Mouse (Mus musculus) ovary, postnatal 36 days (tissue): ENCODE results near the gene Crkl.
"Not testable (repeated sequence)": the region's sequence is repeated elsewhere in the genome, so short reads cannot be mapped to it uniquely, and the experiment has no call there.

Experiments
- DNase-seq: peaks from one replicate; pipeline ENCODE4 v3.0.0; 2022; ENCODE audit warnings: low spot score, mixed read lengths

The Crkl gene

DNA sequence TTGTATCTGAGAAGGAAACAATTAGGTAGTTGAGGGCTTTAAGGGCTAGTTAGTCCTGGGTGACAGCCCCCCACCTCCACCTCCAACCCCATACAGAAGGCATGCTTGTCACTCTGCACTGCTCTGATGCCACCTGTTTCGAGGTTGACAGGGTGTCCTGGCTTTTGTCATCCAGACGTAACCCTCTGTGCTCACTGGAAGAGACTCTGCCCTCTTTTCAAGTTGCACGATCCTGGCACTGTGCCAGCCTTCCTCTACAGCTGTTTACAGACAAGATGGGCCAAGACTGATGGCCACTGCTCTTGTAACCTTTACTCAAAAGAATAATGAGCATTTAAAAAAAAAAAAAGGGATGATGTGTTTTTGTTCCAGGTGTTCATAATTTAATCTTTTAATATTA lies 34.7 kb downstream of the Crkl start:
- no peak for DNase-seq

DNA sequence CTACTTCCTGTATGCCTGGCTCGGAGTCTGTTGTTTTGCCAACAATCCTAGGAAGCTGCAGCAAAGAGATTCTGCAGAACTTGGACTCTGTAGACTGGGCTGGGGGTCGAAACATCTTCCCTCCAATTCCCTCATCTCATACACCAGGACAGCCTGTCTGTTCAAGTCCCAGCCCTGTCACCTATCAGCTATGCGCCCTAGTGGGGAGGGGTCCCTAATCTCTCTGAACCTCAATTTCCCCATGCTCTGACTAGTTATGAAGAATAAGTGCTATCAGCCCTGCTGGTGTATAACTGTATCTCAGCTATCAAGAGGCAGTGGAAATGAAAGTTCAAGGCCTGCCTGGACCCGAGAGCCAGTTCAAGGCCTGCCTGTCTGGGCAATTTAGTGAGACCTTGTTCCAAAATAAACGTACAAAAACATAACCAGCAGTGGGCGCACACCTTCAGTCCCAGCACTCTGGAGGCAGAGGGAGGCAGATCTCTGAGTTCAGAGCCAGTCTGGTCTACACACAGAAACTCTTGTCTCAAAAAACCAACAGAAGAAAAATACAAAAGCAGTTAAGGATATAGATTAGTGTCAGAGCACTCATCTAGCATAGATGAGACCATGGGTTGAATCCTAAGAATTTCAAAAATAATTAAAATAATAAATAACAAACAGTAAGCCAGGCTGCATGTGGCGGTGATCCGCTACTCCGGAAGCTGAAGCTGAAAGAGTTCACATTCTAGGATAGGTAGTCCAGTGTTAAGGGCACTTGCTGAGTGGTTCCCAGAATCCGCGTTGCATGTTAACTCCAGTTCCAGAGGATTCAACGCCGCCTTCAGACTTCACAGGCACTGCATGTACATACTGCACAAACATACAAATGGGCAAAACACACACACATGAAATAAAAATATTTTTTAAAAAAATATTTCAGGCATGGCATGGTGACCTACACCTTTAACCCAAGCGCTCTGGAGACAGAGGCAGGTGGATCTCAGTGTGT lies 37.0 kb downstream of the Crkl start:
- DNase-seq, result no peak

DNA sequence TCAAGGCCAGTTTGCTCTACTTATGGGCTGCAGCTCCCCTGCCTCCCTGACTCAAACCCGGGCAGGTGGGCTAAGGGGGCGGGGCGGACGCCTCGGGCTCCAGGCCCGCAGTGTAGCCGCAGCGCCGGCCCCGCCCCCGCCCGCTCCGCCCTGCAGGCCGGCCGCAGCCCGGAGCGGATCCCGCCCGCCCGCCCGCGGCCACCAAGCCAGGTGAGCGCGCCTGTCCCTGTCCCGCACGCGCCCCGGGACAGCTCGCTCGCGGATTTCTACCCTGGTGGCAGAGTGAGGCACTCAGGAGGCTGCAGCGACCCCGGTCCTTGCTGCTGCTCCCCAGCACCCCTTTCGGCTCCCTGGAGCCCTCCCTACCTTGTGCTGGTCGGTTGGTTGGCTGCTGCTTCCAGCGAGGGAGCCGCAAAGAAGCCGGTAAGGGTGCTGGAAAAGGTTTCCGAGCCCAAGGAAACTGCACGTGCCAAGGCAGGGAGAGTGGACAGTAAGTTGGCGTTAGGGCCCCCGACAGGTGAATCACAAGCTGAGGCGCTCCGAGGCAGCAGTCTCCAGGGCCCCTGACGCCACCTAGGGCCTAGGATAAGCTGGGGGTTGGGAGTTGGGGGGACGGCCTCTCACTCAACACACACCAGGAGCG lies 37.8 kb downstream of the Crkl start, which contains the start of gene Aifm3:
Aifm3 (plus strand) TSS at position 143 of the 643 bp plus-strand sequence.
- peak; percentile 44 for DNase-seq

DNA sequence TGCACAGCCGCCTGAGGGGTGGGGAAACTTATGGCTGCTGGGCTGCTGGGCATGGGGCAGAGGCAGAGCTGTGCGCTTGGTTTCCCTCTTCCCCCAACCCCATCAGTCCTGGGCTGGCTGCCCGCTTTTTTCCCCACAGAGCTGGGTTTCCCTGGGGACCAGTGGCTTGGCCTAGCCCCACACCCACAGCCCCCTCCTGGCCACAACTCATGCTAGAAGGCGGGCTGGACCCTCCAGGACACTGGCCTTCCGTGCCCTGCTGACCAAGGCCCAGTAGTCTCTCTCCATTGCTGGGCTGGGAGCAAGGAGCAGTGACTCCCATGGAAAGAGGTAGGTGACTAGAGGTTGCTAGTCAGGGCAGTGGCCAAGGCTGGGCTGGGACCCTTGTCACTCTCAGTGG lies 39.4 kb downstream of the Crkl start:
- no peak for DNase-seq

DNA sequence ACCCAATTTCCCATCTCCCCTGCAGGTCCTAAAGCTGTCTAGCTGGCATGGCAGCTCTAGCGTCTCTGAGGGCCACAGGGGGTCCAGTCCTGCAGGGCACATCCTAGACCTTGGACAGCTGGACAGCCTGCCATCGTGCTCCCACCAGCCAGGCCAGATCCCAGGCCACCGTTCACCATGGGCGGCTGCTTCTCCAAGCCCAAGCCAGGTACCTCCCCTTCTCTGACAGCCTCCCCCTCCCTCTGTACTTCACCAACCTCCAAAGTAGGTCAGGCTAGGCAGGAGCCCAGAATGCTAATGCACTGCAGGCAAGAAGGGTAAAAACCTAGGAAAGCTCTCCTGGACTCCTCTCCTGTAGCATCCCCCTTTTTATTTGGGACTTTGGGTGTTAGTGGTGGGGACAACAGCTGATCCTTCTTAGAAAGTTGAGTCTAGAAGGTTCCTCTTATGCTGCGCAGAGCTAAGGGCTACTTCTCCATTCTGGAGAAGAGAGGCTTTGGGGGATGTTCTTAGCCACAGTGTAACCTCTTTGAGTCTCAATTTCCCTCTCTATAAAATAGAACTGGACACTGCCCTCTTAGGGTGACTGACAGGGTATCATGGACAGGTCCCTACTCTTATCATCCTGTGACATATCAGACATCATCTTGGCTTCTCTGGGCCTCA lies 40.2 kb downstream of the Crkl start:
- DNase-seq, result no peak

DNA sequence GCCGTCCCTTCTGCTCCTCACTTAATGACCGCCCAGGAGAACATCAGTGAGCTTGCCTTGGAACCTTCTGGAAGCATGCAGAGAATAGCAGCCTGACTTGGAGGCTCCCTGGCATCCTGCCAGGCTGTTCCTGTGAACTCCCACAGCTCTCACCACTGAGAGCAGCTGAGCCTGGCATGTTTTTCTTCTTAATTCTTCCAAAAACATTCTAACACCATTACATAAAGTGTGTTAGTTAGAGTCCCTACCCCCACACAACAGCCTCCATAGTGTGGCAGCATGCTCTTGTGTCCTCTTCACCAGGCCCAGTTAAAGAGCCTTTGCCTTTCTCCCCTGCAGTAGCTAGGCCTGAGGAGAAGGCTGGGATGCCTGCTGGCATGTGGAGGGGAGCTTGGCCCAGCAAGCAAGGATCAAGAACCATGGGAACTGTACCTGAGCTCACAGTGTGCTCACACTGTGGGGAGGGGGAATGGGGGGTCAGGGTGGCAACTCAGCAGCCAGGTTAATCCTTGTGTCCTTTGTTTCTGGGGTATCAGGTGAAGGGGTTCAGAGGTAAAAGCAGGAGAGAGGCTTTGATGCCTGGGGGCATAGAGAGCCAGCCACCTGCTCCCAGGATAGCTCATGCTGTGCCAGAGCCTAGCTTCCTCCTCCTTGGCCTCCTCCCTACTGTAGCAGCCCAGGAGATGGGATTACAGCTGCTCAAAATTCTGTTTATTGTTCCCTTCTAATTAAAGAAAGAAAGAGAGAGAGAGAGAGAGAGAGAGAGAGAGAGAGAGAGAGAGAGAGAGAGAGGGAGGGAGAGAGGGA lies 44.9 kb downstream of the Crkl start:
- peak; percentile 63 for DNase-seq

DNA sequence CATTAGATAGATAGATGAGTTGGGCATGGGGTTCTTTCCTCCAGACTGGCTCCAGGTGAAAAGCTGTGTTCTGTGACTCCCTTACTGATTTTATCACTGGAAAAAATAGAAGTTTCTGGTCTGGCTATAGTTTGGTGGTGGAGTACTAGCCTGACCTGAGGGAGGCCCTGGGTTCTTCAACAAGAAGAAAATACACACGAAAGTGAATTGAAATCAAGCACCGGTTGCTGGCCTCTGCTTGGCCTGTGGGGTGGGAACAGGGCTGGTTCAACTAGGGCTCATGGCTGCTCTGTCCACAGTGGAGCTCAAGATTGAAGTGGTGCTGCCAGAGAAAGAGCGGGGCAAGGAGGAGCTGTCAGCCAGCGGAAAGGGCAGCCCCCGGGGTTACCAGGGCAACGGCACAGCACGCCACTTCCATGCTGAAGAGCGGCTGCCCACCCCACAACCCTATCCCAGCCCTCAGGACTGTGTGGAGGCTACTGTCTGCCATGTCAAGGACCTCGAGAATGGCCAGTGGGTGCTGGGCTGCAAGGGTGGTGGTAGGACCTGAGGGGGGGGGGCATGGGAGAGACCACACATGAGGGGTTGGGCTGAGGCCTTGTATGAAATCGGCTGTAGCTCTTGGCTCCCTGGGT lies 47.6 kb downstream of the Crkl start:
- DNase-seq, result no peak

DNA sequence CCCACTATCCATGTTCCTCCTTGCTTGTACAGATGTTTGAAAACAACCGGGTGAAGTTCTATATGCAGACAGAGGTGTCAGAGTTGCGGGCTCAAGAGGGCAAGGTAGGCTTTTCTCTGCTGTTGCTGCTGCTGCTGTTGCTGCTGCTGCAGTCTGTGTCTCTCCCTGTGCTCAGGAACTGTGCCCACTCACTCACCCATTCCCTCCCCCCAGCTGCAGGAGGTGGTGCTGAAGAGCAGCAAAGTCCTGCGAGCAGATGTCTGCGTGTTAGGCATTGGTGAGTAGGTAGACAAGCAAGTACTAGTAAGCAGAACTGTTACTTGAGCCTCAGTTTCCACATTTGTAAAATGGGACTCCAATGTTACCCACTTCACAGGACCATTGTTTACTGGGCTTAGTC lies 50.9 kb downstream of the Crkl start:
- no peak for DNase-seq

DNA sequence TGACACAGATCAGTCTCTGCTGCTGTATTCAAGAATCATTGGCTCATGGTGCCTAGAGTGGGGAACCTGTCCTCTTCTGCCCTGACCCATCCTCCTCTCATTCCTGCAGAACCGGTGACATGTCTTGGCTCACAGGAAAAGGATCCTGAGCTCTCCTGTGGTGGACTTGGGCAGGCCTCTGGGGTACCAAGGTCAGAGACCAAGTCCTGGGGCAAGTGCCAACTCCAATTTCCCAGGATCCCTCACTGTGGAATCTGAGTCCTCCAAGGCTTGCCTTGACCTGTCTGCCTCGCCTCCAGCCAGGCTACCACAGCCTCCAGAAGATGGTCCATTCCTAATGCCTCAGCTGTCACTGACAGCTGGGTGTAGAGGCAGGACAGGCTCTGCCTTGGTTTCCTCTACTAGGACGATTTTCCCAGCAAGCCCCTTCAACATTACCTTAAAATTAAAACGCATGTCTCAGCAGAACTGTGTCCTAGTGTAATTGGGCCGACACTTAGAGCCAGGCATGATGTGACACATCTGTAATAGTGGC lies 55.3 kb downstream of the Crkl start:
- no peak for DNase-seq

DNA sequence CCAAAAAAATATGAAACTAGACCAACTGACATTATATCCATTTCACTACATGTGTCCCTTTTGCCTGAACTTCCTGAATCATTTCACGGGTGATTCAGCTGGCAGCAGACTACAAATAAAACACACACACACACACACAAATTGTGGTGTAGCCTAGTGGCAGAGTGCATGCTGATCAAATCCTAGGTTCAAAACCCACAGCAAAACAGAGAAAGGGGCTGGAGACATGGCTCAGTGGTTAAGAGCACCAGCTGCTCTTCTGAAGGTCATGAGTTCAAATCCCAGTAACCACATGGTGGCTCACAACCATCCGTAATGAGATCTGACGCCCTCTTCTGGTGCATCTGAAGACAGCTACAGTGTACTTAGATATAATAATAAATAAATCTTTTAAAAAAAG lies 56.2 kb downstream of the Crkl start:
- not testable (repeated sequence) for DNase-seq

DNA sequence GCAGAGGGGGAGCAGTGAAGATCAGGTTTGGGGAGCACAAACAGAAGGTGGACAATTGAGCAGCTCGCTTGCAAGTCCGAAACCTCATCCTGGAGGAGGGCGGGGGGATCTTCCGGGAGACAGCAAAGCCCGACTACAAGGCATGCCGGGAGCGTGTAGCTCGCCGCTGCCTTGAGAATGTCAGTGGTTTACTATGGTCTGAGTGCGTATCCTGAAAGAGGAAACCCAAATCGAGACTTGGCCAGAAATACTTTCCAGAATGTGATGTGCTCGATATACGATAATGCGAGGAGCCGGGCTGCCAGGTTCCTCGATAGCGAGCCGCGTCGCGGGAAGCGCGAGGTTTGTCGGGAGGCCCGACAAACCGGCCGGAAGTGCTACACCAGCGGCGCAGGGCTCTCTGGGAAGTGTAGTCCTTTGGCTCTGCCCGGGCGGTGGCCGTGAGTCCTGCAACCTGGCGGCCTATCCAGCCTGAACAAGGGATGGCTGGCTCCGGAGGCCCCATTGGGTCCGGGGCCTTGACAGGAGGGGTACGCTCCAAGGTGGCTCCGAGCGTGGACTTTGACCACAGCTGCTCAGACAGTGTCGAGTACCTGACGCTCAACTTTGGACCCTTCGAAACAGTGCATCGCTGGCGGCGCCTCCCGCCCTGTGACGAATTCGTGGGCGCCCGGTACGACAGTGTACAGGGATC lies 56.9 kb downstream of the Crkl start, which contains the start of gene Lztr1:
Lztr1 (plus strand) TSS at position 143 of the 694 bp plus-strand sequence.
- DNase-seq, result peak; percentile 88

DNA sequence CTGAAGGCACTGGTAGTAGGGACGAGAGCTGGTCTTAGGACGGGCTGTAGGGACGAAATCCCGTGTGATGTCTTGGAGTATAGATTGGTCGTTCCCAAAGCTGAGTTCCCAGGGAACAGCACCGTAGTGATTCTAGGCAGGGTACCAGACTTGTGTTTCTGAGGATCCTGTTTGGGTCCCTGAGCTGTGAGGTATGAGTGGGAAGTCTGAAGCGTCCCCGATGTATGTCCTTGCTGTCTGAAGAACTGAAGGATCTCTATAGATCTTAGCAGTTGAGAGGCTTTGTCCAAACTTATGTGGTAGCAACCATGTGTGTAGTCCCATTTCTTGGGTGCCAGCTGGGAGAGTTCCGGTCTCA lies 57.4 kb downstream of the Crkl start:
- no peak for DNase-seq

DNA sequence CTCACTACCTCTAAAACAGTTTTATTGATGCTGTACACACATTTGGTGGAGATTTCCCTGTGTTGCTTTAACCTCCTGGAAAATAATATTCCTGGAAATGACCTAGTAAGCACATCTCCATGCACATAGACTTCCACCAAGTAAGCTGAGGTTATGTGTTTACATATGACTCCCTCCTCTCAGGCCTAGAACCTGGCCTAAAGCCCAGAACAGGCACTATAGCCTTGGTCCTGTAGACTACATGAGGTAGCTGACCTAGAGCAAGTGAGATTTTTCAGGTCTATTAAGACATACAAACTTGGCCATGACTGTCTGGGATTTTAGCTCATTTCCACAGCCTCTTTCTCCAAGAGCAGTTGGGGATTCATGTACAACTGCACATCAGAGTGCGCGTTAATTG lies 58.4 kb downstream of the Crkl start:
- no peak for DNase-seq

DNA sequence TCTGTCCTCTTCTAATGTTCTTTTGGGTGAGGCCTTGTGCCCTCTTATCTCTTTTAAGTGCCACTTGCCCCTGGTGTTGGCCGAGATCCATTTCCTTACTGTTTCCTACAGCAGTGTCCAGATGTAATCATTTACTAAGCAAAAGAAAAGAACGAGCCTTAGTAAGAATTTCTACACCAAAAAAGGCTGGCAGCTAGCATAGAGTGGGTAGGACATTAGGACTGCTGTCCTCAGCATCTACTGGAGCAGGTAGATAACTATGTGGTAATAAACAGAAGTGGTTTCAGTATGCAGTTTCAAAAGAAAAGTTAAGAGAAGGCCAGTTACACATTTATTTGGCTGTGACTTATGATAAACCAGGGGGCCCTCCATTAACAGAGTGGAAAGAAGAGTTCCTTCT lies 58.9 kb downstream of the Crkl start:
- DNase-seq, result no peak

DNA sequence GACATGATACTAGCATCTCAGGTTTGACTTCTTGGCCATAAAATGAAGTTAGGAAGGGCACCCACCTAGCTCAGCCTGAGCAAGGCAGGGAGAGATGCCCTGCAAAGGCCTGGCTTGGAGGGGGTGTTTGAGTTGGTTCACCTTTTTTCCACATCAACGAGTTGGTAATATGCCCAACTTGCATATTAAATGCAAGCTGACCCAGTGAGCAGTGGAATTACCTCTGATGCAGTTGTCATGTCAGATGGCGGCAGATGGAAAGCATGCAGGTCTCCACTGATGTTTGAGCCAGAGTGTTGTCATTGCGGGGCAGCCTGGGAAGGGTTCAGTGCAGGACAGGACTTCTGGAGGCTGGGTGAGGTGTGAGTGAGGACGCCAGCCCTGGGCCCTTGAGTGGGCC lies 59.6 kb downstream of the Crkl start:
- DNase-seq, result no peak

DNA sequence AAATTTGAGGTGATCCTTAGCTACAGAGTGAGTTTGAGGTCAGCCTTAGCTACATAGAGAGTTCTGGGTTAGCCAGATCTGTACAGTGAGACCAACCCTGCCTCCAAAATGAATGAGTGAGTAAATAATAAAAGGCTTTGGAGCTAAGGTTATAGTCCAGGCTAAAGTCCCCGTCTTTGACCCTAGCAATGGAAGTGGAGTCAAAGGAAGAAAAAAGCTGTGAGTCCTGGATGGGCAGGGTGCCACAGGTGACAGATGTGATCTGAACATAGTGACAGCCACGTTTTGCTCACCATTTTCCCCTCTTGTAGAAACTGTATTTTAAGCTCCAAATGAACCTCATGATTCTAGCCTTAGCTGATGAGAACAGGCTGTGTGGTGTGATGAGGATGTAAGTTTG lies 67.1 kb downstream of the Crkl start:
- no peak for DNase-seq

DNA sequence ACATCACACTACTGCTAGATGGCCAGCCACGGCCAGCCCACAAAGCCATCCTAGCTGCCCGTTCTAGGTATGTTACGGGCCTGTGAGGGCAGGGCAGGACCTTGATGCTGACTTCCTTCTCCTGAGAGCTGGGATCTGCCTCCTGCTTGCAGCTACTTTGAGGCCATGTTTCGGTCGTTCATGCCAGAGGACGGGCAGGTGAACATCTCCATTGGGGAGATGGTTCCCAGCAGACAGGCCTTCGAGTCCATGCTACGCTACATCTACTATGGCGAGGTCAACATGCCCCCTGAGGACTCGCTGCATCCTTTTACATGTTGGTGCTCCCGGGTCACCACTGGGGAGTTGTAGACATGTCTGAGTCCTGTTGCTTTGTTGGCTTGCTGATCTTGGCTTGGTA lies 72.4 kb downstream of the Crkl start:
- DNase-seq, result no peak

DNA sequence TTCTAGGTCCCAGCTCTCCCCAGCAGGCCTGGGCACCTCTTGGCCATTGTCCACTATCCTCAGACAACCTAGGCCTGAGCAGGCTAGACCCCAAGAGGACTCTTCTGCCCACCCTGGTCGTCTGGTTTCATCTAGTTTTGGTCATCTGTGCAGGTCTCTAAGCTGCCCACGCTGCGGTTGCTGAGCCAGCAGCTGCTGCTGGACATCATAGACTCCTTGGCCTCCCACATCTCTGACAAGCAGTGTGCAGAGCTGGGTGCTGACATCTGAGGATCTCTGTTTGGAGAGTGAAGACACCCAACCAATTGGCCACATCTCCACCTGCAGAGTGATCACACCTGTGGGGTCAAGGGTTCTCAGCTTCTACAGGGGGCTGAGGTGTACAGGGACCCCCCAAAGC lies 73.7 kb downstream of the Crkl start:
- no peak for DNase-seq

DNA sequence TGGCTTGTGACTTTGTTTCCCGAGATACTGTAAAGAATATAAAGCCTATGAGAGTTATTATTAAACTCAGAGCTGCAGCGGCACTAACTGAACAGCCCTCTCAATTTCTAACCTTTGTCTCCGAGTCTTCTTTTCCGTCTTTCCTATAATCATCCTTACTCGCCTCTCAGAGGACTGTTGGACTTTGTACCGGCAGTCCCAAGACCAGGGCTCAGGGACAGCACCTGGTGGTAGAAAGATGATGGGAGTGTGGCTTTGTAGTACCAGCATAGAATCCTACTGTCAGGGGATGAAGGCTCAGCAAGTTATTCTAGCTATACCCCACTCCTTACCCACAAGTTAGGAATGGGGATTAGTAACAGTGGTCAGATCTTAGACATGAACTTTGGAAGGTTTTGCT lies 74.4 kb downstream of the Crkl start:
- no peak for DNase-seq

DNA sequence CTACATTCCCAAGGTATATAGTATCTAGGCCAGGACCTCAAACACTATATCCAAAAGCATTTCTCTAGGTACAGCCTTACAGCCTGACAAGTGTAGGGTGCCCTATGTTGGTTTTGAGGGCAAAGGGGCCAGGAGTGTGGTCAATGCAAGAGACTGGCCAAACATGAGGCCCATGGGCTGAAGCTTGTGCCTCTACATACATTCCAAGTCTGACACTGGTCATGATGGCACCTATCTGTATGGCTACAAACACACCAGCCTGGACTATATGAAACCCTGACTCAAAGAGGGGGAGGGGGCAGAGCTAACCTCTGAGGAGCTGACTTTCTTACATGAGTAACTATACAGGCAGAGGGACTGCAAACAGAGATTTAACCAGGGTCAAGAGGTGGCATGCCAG lies 75.8 kb downstream of the Crkl start:
- no peak for DNase-seq

DNA sequence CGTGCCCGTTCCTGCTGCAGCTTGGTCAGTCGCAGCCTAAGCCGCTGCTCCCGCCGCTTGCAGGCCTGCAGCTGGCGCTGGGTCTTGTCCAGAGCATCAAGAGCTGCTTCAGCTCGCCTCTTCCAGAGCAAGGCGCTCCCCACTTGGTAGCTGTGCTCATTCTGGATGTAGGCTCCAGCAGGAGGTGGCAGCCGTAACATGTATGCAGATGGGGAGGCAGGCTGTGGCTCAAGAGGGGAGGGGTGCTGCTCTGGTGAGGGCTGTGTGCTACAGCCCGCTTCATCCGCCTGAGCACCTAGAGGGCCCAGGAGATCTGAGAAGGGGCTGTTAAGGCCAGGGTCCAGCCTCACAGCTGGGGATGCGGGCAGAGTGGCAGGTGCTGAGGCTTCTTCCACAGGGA lies 76.5 kb downstream of the Crkl start:
- no peak for DNase-seq
